8 mouse cellular contexts compared by ENCODE assay signal in genomic region chr3:87935776-87936175, GRCm38 (mm10). TPM values are rescaled to one million over a fixed set of nuclear protein-coding genes. Genes with fewer than 3 reads are reported as not detected.
DNase-seq lines count a peak whose midpoint lies in the region; ATAC-seq and TF ChIP-seq lines count a peak whose summit lies in the region.
"Had no signal": no experiment of that assay in that cellular context is flagged by ENCODE, and none has a peak within 500 bp of the region (broad histone marks: within the 10 kb centered on the region; RNA-seq: fewer than 3 reads in every experiment).

No protein-coding gene starts in this region.

- intact Hi-C loops in left cerebral cortex, postnatal 14 days (cut with DNase I): loop anchor here (2.0 to 10.0 kb wide), 3 partner anchors 25 to 135 kb away; no protein-coding TSS in a partner anchor

- peak; percentile 83 for ATAC-seq in frontal cortex, adult (ENCODE audit: low TSS enrichment)
- peak; percentile 52 for ATAC-seq in hindbrain, postnatal 0 days

- 89% methylated on average over 2 of the region's 2 CpGs for WGBS in hindbrain, postnatal 0 days
- 96% methylated on average over 2 of the region's 2 CpGs for WGBS in midbrain, embryonic 10.5 days

- peak; percentile 95 for TF ChIP-seq CTCF in hindbrain, postnatal 0 days (IDR thresholded peaks at IDR 0.05; ENCODE audit: low read depth)

- no peaks in the 10 kb centered on the region for H3K9me3 ChIP-seq in hindbrain, postnatal 0 days (ENCODE audit: low read length)
- no peaks in the 10 kb centered on the region for H3K9me3 ChIP-seq in midbrain, embryonic 10.5 days (replicated peaks)

- peaks cover 5% of the 10 kb centered on the region for H3K4me1 ChIP-seq in hindbrain, postnatal 0 days (ENCODE audit: insufficient read depth, low read length)
- peaks cover 31% of the 10 kb centered on the region for H3K4me1 ChIP-seq in midbrain, embryonic 10.5 days

- no peak overlapping the region for H3K4me3 ChIP-seq in hindbrain, postnatal 0 days (ENCODE audit: low read length)
- H3K4me3 ChIP-seq in midbrain, embryonic 10.5 days: 0 out of 2 replicates have a peak overlapping the region, but pooled peaks have one; percentile 0

- peaks cover 32% of the 10 kb centered on the region for H3K36me3 ChIP-seq in hindbrain, postnatal 0 days (ENCODE audit: insufficient read depth, low read length)
- H3K36me3 ChIP-seq in midbrain, embryonic 10.5 days: peaks cover 95% of the 10 kb centered on the region

- H3K27ac ChIP-seq in hindbrain, postnatal 0 days: no peak overlapping the region
- H3K27ac ChIP-seq in midbrain, embryonic 10.5 days (replicated peaks): peak overlapping the region; percentile 66
- H3K27ac ChIP-seq: macrophage had no signal

- H3K9ac ChIP-seq in hindbrain, postnatal 0 days (replicated peaks; ENCODE audit: low read length): no peak overlapping the region

- peak; percentile 48 for DNase-seq in T-cell, adult 2 months (ENCODE audit: low spot score)
- peak; percentile 67 for DNase-seq in cerebellum, adult 9-11 months
- peak; percentile 88 for DNase-seq in hindbrain, postnatal 0 days (ENCODE audit: low spot score)
- DNase-seq in left cerebral cortex, postnatal 14 days (ENCODE audit: low spot score in 2 of 2): peak; percentile 71 to 83
- DNase-seq in midbrain, embryonic 10.5 days (ENCODE audit: low spot score): peak; percentile 85
- DNase-seq in right cerebral cortex, postnatal 4 days: peak; percentile 95

- no peaks in the 10 kb centered on the region for H3K27me3 ChIP-seq in hindbrain, postnatal 0 days (ENCODE audit: insufficient read depth, low read length)
- no peaks in the 10 kb centered on the region for H3K27me3 ChIP-seq in midbrain, embryonic 10.5 days (ENCODE audit: low read depth, poor library complexity, severe bottlenecking)

- H3K4me2 ChIP-seq in hindbrain, postnatal 0 days (ENCODE audit: low read depth, low read length): no peak overlapping the region

RNA-seq across cellular contexts. Expression of gene Rrnad1, which starts 5.3 kb away (rescaled TPM):
- 19.4 and 36.4 TPM in 2 replicates for total RNA-seq in hindbrain, postnatal 0 days (2014; rRNA removed)
- 18.1 and 19.3 TPM in 2 replicates for polyA plus RNA-seq in hindbrain, postnatal 0 days (2015; fragmentation: Nextera tagmentation; extraction: Ambion mirVana)
- 10 to 100 TPM; 17.7 to 19.0 TPM for total RNA-seq in left cerebral cortex, postnatal 14 days (2021)
- polyA plus RNA-seq in midbrain, embryonic 10.5 days (2016; fragmentation: Nextera tagmentation; extraction: Ambion mirVana): 18.6 and 21.6 TPM in 2 replicates

RNA-seq across cellular contexts. Expression of gene Isg20l2, which starts 5.7 kb away (rescaled TPM):
- total RNA-seq in hindbrain, postnatal 0 days (2014; rRNA removed): 23.8 and 26.2 TPM in 2 replicates
- 19.1 and 20.1 TPM in 2 replicates for polyA plus RNA-seq in hindbrain, postnatal 0 days (2015; fragmentation: Nextera tagmentation; extraction: Ambion mirVana)
- 10 to 100 TPM; 14.3 to 15.2 TPM for total RNA-seq in left cerebral cortex, postnatal 14 days (2021)
- 81.6 and 81.9 TPM in 2 replicates for polyA plus RNA-seq in midbrain, embryonic 10.5 days (2016; fragmentation: Nextera tagmentation; extraction: Ambion mirVana)

RNA-seq across cellular contexts. Expression of gene Crabp2, which starts 12.7 kb away (rescaled TPM):
- 9.8 and 28.6 TPM in 2 replicates for total RNA-seq in hindbrain, postnatal 0 days (2014; rRNA removed)
- 44.5 and 46.3 TPM in 2 replicates for polyA plus RNA-seq in hindbrain, postnatal 0 days (2015; fragmentation: Nextera tagmentation; extraction: Ambion mirVana)
- total RNA-seq in left cerebral cortex, postnatal 14 days (2021): 1 to 10 TPM; 5.4 to 5.9 TPM
- 562 and 684 TPM in 2 replicates for polyA plus RNA-seq in midbrain, embryonic 10.5 days (2016; fragmentation: Nextera tagmentation; extraction: Ambion mirVana)
- polyA plus RNA-seq: macrophage had no signal

RNA-seq across cellular contexts. Expression of gene Mrpl24, which starts 16.5 kb away (rescaled TPM):
- total RNA-seq in hindbrain, postnatal 0 days (2014; rRNA removed): 32.1 and 43.2 TPM in 2 replicates
- polyA plus RNA-seq in hindbrain, postnatal 0 days (2015; fragmentation: Nextera tagmentation; extraction: Ambion mirVana): 44.6 and 50.3 TPM in 2 replicates
- 10 to 100 TPM; 45.5 to 48.5 TPM for total RNA-seq in left cerebral cortex, postnatal 14 days (2021)
- 78.3 and 81.6 TPM in 2 replicates for polyA plus RNA-seq in midbrain, embryonic 10.5 days (2016; fragmentation: Nextera tagmentation; extraction: Ambion mirVana)

RNA-seq across cellular contexts. Expression of gene Hdgf, which starts 29.7 kb away (rescaled TPM):
- total RNA-seq in hindbrain, postnatal 0 days (2014; rRNA removed): 82.1 and 82.7 TPM in 2 replicates
- polyA plus RNA-seq in hindbrain, postnatal 0 days (2015; fragmentation: Nextera tagmentation; extraction: Ambion mirVana): 145 and 148 TPM in 2 replicates
- 100 to 1,000 TPM; 130 to 139 TPM for total RNA-seq in left cerebral cortex, postnatal 14 days (2021)
- 176 and 213 TPM in 2 replicates for polyA plus RNA-seq in midbrain, embryonic 10.5 days (2016; fragmentation: Nextera tagmentation; extraction: Ambion mirVana)
